Mouse (Mus musculus) adrenal gland (tissue): ENCODE measurements around the gene Asb8.

Experiments
- intact Hi-C: fragments of 180-260 bp; cut with DNase I; formaldehyde crosslinking; loops from one replicate; pipeline ENCODE4 v1.15.1; 2025
- long read RNA-seq, 2 experiments: library from polyadenylated mRNA; unstranded; transcript quantifications; one replicate each; pipeline ENCODE4 v2.0.0; 2020; ENCODE audit warnings: borderline replicate concordance in 1 of 2; ENCODE audit not compliant: insufficient replicate concordance in 1 of 2

The Asb8 gene
- long read RNA-seq, experiment 1, transcript Asb8-202 (4 exons, 1,100 nt), result major isoform, 13 of 24 reads
- long read RNA-seq, experiment 1, transcript Asb8-201 (4 exons, 1,049 nt), result minor isoform, 9 of 24 reads
- long read RNA-seq, experiment 1, partial matches to known transcripts, result 2 of 24 reads
- long read RNA-seq, experiment 1, other reads (novel, unspliced or antisense), result 0 of 24 reads
- long read RNA-seq, experiment 2, transcript Asb8-202 (4 exons, 1,100 nt), result major isoform, 16 of 28 reads
- long read RNA-seq, experiment 2, transcript Asb8-201 (4 exons, 1,049 nt), result minor isoform, 5 of 28 reads
- long read RNA-seq, experiment 2, partial matches to known transcripts, result 2 of 28 reads
- long read RNA-seq, experiment 2, other reads (novel, unspliced or antisense), result 5 of 28 reads

- intact Hi-C loops, result no loop called here
Measured at GRCm38 (mm10) chr15:98165525-98165924, at the start of gene Asb8. TSS of gene Asb8 (minus strand) at chr15:98165625.

GRCm38 (mm10) chr15:98214130-98214529 lies 48.7 kb upstream of the Asb8 start:
- intact Hi-C loops, result no loop called here

GRCm38 (mm10) chr15:98213336-98213870 lies 48.0 kb upstream of the Asb8 start:
- intact Hi-C loops, result no loop called here

- intact Hi-C loops, result no loop called here
Measured at GRCm38 (mm10) chr15:98209676-98210075, 44.3 kb upstream of the Asb8 start.

- intact Hi-C loops, result no loop called here
Measured at GRCm38 (mm10) chr15:98195442-98195841, 30.0 kb upstream of the Asb8 start, which contains the start of gene Olfr288. TSS of gene Olfr288 (minus strand) at chr15:98195542.

- intact Hi-C loops, result loop anchor here (5.0 kb wide), 1 partner anchor 208 kb away; no protein-coding TSS in a partner anchor
Measured at GRCm38 (mm10) chr15:98184456-98184855, 19.0 kb upstream of the Asb8 start.

- intact Hi-C loops, result loop anchor here (5.0 kb wide), 1 partner anchor 210 kb away; no protein-coding TSS in a partner anchor
Measured at GRCm38 (mm10) chr15:98181856-98182570, 16.6 kb upstream of the Asb8 start.

GRCm38 (mm10) chr15:98181132-98181711 lies 15.8 kb upstream of the Asb8 start:
- intact Hi-C loops, result loop anchor here (5.0 kb wide), 1 partner anchor 211 kb away; no protein-coding TSS in a partner anchor

GRCm38 (mm10) chr15:98180567-98181131 lies 15.2 kb upstream of the Asb8 start:
- intact Hi-C loops, result loop anchor here (5.0 kb wide), 1 partner anchor 212 kb away; no protein-coding TSS in a partner anchor

- intact Hi-C loops, result no loop called here
Measured at GRCm38 (mm10) chr15:98177320-98177719, 11.9 kb upstream of the Asb8 start.

- intact Hi-C loops, result loop anchor here (5.0 kb wide), 1 partner anchor 87 kb away; no protein-coding TSS in a partner anchor
Measured at GRCm38 (mm10) chr15:98173821-98174220, 8.4 kb upstream of the Asb8 start.

- intact Hi-C loops, result loop anchor here (5.0 kb wide), 1 partner anchor 85 kb away; no protein-coding TSS in a partner anchor
Measured at GRCm38 (mm10) chr15:98172113-98172512, 6.7 kb upstream of the Asb8 start.

- intact Hi-C loops, result loop anchor here (5.0 kb wide), 1 partner anchor 84 kb away; no protein-coding TSS in a partner anchor
Measured at GRCm38 (mm10) chr15:98170917-98171316, 5.5 kb upstream of the Asb8 start.

- intact Hi-C loops, result loop anchor here (5.0 kb wide), 1 partner anchor 83 kb away; no protein-coding TSS in a partner anchor
Measured at GRCm38 (mm10) chr15:98170365-98170764, 4.9 kb upstream of the Asb8 start.

GRCm38 (mm10) chr15:98168622-98169004 lies 3.2 kb upstream of the Asb8 start:
- intact Hi-C loops, result no loop called here

- intact Hi-C loops, result no loop called here
Measured at GRCm38 (mm10) chr15:98167645-98168621, 2.5 kb upstream of the Asb8 start.

- intact Hi-C loops, result no loop called here
Measured at GRCm38 (mm10) chr15:98166963-98167644, 1.7 kb upstream of the Asb8 start, which contains the start of gene Ccdc184. TSS of gene Ccdc184 (plus strand) at chr15:98167158.

- intact Hi-C loops, result no loop called here
Measured at GRCm38 (mm10) chr15:98162561-98162960, 2.9 kb downstream of the Asb8 start.
